Mouse (Mus musculus) intestine, embryonic 14.5 days (tissue): Measurements from ENCODE around the gene Chil5. TPM values are rescaled to one million over a fixed set of nuclear protein-coding genes. Genes with fewer than 3 reads are reported as not detected.
A peak's percentile ranks its signal among the peaks of the same experiment; 100 is the strongest.
"Not testable (repeated sequence)": the region's sequence is repeated elsewhere in the genome, so short reads cannot be mapped to it uniquely, and the experiment has no call there.

ENCODE experiments used
- ATAC-seq: fragments of 200-750 bp; cut with Nextera tagmentation; replicated peaks from 2 replicates; pipeline ENCODE4 v1.8.0; 2017; ENCODE audit warnings: low read depth, moderate number of reproducible peaks, moderate TSS enrichment, moderate library complexity; ENCODE audit not compliant: low FRiP score, low TSS enrichment
- DNase-seq: peaks from one replicate; pipeline ENCODE4 v3.0.0-alpha.2; 2018; ENCODE audit warnings: low spot score
- H3K27ac ChIP-seq: fragments of 300-500 bp; sonication (generic); 2 replicates; pipeline ENCODE4 v1.5.1; 2014; ENCODE audit warnings: low read depth, mild to moderate bottlenecking, control low read depth
- H3K27me3 ChIP-seq: fragments of 300-500 bp; sonication (generic); replicated peaks from 2 replicates; pipeline ENCODE4 v1.6.1; 2014; ENCODE audit warnings: low read length, control low read depth; ENCODE audit not compliant: control insufficient read depth, insufficient read depth
- H3K36me3 ChIP-seq: fragments of 300-500 bp; sonication (generic); 2 replicates; pipeline ENCODE4 v1.6.1; 2014; ENCODE audit warnings: low read length, control low read depth; ENCODE audit not compliant: control insufficient read depth, insufficient read depth
- H3K4me1 ChIP-seq: fragments of 300-500 bp; sonication (generic); replicated peaks from 2 replicates; pipeline ENCODE4 v1.6.1; 2014; ENCODE audit warnings: low read length, control low read depth, mixed read lengths; ENCODE audit not compliant: control insufficient read depth, insufficient read depth
- H3K4me2 ChIP-seq: fragments of 300-500 bp; sonication (generic); 2 replicates; pipeline ENCODE4 v1.6.1; 2014; ENCODE audit warnings: low read length
- H3K4me3 ChIP-seq: fragments of 300-500 bp; sonication (generic); 2 replicates; pipeline ENCODE4 v1.5.1; 2014; ENCODE audit warnings: low read depth, low read length, control low read depth, mixed read lengths
- H3K9ac ChIP-seq: fragments of 300-500 bp; sonication (generic); 2 replicates; pipeline ENCODE4 v1.6.1; 2014; ENCODE audit warnings: mild to moderate bottlenecking, low read length
- H3K9me3 ChIP-seq: fragments of 300-500 bp; sonication (generic); 2 replicates; pipeline ENCODE4 v1.6.1; 2016; ENCODE audit warnings: low read length, control low read depth; ENCODE audit not compliant: control insufficient read depth
- WGBS: fragments of 180-500 bp; shearing (Covaris S2); extraction: QIAGEN DNeasy Blood & Tissue Kit; methylation state at CpG from one replicate; pipeline ENCODE4 v1.1.7; 2014; 5-methylcytosine and 5-hydroxymethylcytosine counted together
- polyA plus RNA-seq: library from polyadenylated mRNA; unstranded; fragments of >200 nt; fragmentation: Nextera tagmentation; extraction: Ambion mirVana; gene quantifications from 2 replicates; pipeline ENCODE4 v1.2.1, GENCODE M21; 2014

Chil5 gene
- polyA plus RNA-seq, 1 experiment from 2014 or later: not detected

DNA sequence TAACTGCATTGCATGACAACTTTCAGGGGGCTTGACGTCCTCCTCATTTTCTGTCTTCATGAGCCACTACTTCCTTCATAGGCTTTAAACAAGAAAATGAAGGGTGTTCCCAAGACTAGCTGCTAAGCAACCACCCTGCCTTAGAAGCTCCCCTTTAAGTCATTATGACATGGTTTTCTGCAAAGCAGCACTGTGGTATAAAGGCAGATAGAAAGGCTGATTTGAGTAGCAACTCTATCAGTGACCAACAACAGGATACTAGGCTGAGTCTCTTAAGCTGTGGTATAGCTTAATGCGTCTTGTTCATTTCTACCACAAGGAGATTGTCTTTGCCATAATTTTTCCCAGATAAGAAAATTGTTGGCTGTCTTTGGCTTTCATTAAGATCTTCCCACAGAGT is 18.1 kb downstream of the Chil5 start, which contains the start of gene Pifo:
TSS of gene Pifo (minus strand) at position 101 of the 400 bp plus-strand sequence.
- Histone ChIP-seq H3K4me3 (no peak within 1 kb of the TSS), H3K27me3 (no peaks in the 10 kb centered on the region), H3K36me3 (no peaks in the 10 kb centered on the region), H3K9ac (no peak within 1 kb of the TSS), H3K9me3 (no peaks in the 10 kb centered on the region), H3K4me1 (no peaks in the 10 kb centered on the region), H3K27ac (no peak within 1 kb of the TSS), H3K4me2 (no peak within 1 kb of the TSS)
- 87% methylated on average over 2 of the region's 2 CpGs for WGBS
- ATAC-seq (no peak), DNase-seq (no peak)

DNA sequence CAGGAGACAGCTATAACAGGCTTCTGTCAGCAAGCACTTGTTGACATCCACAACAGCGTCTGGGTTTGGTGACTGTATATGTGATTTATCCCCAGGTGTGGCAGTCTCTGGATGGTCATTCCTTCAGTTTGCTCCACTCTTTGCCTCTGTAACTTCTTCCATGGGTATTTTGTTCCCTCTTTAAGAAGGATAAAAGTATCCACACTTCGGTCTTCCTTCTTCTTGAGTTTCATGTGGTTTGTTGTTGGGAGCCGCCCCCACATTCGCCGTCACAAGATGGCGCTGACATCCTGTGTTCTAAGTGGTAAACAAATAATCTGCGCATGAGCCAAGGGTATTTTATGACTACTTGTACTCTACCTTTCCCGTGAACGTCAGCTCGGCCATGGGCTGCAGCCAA is 29.3 kb downstream of the Chil5 start:
- 62% methylated on average over 10 of the region's 10 CpGs for WGBS
- DNase-seq, ATAC-seq, H3K27ac ChIP-seq, H3K4me1 ChIP-seq, H3K27me3 ChIP-seq, H3K36me3 ChIP-seq, H3K9me3 ChIP-seq, H3K9ac ChIP-seq, H3K4me3 ChIP-seq, H3K4me2 ChIP-seq: not testable (repeated sequence)

DNA sequence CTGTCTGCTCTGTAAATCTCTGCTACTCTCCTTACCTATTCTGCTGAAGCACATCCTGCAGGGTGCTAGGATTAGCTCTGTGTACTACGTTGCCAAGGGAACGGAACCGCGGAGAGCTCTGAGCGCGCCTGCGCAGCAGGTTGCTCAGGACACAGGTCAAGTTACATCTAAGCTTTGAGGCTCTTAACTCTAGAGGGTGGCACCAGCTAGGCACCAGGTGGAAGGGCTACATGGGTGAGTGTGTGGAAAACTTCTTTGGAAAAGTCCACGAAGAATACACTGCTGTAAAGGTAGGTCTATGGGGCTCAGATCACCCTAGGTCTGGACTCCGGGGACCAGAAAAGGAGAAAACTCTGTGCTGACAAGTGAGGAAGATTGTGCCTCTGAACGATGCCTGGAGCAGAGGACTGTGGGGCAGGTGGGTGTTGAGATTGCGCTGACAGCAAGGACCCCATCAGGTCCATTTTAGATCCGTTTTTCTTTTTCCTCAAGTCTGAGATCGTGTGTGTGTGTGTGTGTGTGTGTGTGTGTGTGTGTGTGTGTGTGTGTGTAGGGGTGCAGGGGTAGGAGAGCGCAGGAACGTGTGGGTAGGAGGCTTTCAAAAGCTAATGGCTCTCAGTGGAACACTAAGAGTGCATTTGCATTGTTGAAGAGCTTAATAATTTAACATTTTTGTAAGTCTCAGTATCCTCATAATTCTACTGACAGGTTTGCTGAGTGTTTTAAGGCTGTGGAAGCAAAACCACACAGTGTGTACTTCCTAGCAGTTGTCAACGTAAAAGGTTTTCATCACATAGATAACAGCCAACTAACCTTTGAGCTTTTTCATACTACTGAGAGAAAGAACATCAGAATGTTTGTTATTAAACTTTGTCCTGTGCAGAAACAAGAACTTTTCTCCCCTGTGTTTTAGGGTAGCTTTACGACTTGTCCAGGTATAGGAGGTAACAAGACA is 30.9 kb downstream of the Chil5 start:
- WGBS: 20% methylated on average over 17 of the region's 17 CpGs
- DNase-seq (peak; percentile 69), ATAC-seq (peak; percentile 93)
- no peaks in the 10 kb centered on the region for H3K27me3 ChIP-seq
- no peaks in the 10 kb centered on the region for H3K9me3 ChIP-seq
- H3K4me2 ChIP-seq: peak overlapping the region; percentile 36
- no peak overlapping the region for H3K27ac ChIP-seq
- H3K4me3 ChIP-seq: no peak overlapping the region
- no peaks in the 10 kb centered on the region for H3K4me1 ChIP-seq
- H3K9ac ChIP-seq: no peak overlapping the region
- H3K36me3 ChIP-seq: no peaks in the 10 kb centered on the region

DNA sequence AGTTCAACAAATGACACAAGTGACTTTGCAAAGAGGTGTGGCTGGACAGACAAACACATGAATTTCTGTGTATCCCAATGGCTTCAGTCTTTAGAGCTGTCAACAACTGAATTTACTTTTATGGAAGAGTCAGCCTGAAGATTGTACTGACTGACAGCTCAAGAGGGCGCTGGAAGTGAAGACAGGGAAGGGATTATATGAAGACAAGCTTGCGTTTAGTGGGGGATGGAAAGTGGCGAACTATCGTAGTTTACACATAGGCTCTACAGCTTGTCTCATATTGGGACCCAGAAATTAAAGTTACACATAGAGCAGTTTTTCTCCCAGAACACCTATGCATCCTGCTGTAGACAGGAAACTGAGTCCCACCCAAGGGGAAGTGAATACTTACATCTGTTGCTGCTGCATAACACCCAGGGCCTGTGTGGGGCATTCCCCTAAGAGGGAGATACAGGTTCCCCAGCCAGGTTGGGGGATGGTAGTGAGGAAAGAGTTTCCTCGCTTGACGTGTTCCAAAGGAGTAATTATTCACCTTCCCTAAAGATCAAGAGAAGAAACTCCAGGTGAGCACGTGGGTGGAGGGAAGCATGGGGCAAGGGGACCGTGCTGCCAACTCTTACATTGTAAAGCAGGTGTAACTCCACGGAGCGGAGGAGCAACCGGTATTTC is 31.8 kb downstream of the Chil5 start:
- DNase-seq: no peak
- peak; percentile 27; the same call in 1 of the 2 replicates for ATAC-seq

DNA sequence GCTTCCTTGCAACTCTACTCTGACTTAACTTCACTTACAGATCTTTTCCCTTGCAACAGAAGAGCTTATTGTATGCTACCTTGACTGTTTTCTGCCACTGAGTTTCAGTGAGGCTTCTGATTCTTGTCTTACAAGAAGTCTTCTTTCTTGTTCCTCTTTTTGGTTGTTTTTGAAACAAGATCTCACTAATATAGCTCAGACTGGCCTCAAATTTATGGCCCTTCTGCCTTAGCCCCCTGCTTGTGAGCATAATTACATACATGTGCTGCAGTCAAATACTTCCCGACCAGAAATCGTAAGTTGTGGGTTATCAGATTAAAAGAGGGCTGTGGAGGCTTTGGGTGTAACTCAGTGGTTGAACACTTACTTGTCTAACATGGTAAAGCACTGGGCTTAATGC is 37.9 kb downstream of the Chil5 start:
- ATAC-seq (no peak), DNase-seq (no peak)
- 62% methylated on average over 2 of the region's 2 CpGs for WGBS
- H3K4me1 ChIP-seq: no peaks in the 10 kb centered on the region
- no peak overlapping the region for H3K4me2 ChIP-seq
- no peaks in the 10 kb centered on the region for H3K36me3 ChIP-seq
- H3K27me3 ChIP-seq: no peaks in the 10 kb centered on the region
- H3K4me3 ChIP-seq: no peak overlapping the region
- H3K27ac ChIP-seq: no peak overlapping the region
- H3K9me3 ChIP-seq: no peaks in the 10 kb centered on the region
- H3K9ac ChIP-seq: no peak overlapping the region

More for the DNA sequence above, 31.8 kb downstream of the Chil5 start:
- Histone ChIP-seq H3K4me3 (no peak overlapping the region), H3K9ac (no peak overlapping the region), H3K4me1 (no peaks in the 10 kb centered on the region), H3K27me3 (no peaks in the 10 kb centered on the region), H3K36me3 (no peaks in the 10 kb centered on the region), H3K4me2 (peak overlapping the region; percentile 36), H3K27ac (no peak overlapping the region), H3K9me3 (no peaks in the 10 kb centered on the region)
- 17% methylated on average over 11 of the region's 11 CpGs for WGBS

DNA sequence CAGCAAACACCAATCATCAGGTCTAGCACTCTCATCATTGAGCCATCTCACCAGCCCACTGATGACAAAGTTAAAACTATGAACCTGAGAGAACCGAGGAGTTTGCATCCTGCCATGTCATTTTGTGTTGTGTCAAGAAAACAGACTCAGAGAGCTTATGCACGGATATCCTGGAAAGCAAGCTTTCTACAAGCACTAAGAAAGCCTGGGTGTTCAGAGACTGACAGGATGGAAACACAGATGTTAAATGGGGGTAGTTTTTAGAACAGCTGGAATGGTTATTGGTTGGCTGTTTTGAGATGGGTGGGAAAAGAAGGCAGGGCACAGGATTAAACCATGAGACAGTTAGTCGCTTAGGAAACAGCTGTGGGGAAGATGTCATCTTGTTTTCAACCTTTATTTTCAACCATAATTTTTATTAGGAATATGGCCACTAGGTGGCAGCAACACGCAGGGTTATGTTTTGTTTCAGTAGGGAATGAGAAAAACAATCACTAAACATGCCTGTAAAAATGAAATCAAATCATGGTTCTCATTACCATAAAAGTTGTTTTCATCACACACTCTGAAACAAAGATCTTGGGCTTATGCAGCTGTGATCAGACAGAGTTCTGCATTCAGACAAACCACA is 40.8 kb downstream of the Chil5 start:
- Histone ChIP-seq H3K36me3 (no peaks in the 10 kb centered on the region), H3K4me3 (no peak overlapping the region), H3K27ac (no peak overlapping the region), H3K9me3 (no peaks in the 10 kb centered on the region), H3K4me1 (no peaks in the 10 kb centered on the region), H3K9ac (no peak overlapping the region), H3K4me2 (no peak overlapping the region), H3K27me3 (no peaks in the 10 kb centered on the region)
- 29% methylated on average over 4 of the region's 4 CpGs for WGBS
- DNase-seq (peak; percentile 76), ATAC-seq (no peak)

DNA sequence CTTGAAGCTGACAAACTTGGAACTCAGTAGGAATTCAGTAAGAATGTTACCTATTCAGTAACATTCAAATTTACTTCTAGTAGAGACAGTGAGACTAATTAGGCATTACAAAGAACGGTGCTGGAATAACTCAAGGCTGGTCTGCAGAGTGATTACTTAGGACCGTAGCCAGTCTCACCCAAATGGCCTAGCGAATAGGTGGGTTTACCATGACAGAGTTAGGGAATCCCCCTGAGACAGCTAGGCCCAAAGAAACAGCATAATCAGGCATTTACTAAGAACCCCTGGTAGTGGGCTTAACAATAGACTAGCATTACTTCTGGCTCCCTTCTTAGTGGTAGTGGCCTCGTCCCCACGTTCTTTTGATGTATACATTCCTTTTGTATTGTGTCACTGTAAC is 43.0 kb downstream of the Chil5 start:
- H3K9me3 ChIP-seq, H3K9ac ChIP-seq, H3K4me1 ChIP-seq, H3K36me3 ChIP-seq, H3K27me3 ChIP-seq, H3K27ac ChIP-seq, H3K4me2 ChIP-seq, DNase-seq, H3K4me3 ChIP-seq, ATAC-seq: not testable (repeated sequence)
- 60% methylated on average over 5 of the region's 5 CpGs for WGBS

DNA sequence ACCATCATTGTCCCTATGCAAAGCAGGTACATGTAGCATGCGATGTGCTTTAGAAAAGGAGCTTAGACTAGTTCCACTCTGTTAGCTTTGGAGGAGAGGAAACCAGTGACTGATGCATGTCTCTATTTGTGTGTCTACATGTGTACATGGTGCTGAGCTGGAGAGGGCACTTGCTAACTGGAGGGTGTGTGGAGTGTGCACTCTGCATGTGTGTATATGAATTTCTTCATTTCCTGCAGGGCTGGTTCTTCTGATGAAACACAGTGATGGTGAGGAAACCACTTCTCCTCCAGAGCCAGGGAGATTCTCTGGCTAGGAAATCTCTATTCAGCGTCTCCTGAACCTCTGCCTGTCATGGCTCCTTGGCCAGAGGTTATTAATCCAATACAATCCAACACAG is 58.4 kb downstream of the Chil5 start:
- no peaks in the 10 kb centered on the region for H3K4me1 ChIP-seq
- H3K9ac ChIP-seq: no peak overlapping the region
- H3K4me3 ChIP-seq: no peak overlapping the region
- no peak overlapping the region for H3K4me2 ChIP-seq
- WGBS: 92% methylated on average over 2 of the region's 2 CpGs
- DNase-seq (no peak), ATAC-seq (no peak)
- no peaks in the 10 kb centered on the region for H3K27me3 ChIP-seq
- H3K9me3 ChIP-seq: no peaks in the 10 kb centered on the region
- H3K27ac ChIP-seq: no peak overlapping the region
- peaks cover 16% of the 10 kb centered on the region for H3K36me3 ChIP-seq
